Mouse (Mus musculus): ENCODE measurements around the gene Med9. TPM values are rescaled to one million over a fixed set of nuclear protein-coding genes. Genes with fewer than 3 reads are reported as not detected.

The Med9 gene
- polyA plus RNA-seq, 2 experiments, result 21.7 to 34.6 TPM

DNA sequence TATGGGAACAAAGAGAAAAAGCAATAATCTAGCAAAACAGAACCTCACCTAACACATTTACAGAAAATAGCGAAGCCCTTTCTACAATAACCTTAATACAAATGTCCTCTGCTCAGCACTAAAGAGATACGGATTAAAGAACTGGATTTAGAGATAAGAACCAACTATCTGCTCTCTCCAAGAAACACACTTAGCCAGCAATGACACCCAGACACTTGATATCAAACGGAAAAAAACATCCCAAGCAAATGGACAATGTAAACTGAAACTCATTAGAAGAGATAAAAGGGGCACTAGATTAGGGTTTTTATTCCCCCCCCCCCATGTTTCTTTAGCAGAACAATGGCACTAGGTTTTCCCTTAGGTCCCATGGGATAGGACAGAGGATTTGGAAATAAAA lies 28.6 kb upstream of the Med9 start:
- DNase-seq (ENCODE audit: low spot score) (no peak), ATAC-seq (ENCODE audit: low FRiP score, low read depth) (no peak)
- H3K27me3 ChIP-seq (ENCODE audit: control insufficient read depth, insufficient read depth, low read length), result no peaks in the 10 kb centered on the region
- no peak for TF ChIP-seq POLR2A (IDR thresholded peaks at IDR 0.05; ENCODE audit: borderline replicate concordance, extremely low read depth, insufficient read depth, insufficient read length)
- H3K27ac ChIP-seq (replicated peaks; ENCODE audit: low read depth, low read length), result no peak overlapping the region
- H3K4me3 ChIP-seq (replicated peaks; ENCODE audit: low read length), result no peak overlapping the region
- no peaks in the 10 kb centered on the region for H3K36me3 ChIP-seq (ENCODE audit: control insufficient read depth, insufficient read depth, low read length)
- no peak overlapping the region for H3K4me2 ChIP-seq (replicated peaks; ENCODE audit: low read depth, low read length, severe bottlenecking)
- H3K4me1 ChIP-seq (ENCODE audit: control insufficient read depth, insufficient read depth, low read length), result no peaks in the 10 kb centered on the region
- no peak overlapping the region for H3K9ac ChIP-seq (ENCODE audit: low read depth, low read length, severe bottlenecking)
- 76% methylated on average over 3 of the region's 3 CpGs for WGBS
- no peaks in the 10 kb centered on the region for H3K9me3 ChIP-seq (ENCODE audit: control insufficient read depth, low read length)

DNA sequence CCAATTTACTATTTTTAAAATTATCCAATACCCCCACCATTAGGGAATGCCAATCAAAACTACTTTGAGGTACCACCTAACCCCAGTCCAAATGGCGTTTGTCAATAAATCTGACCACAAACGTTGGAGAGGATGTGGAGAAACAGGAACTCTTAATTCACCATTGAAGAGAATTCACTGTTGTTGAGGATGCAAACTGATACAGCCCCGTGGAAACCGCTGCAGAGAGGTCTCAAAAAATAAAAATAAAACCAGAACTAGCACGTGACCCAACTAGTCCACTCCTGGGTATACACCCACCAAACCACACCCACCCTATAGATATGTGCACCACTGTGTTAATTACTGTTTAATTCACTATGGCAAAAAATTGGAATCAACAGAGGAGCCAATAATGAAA lies 27.7 kb upstream of the Med9 start:
- Histone ChIP-seq H3K27ac (replicated peaks; ENCODE audit: low read depth, low read length) (no peak overlapping the region), H3K27me3 (ENCODE audit: control insufficient read depth, insufficient read depth, low read length) (no peaks in the 10 kb centered on the region), H3K9ac (ENCODE audit: low read depth, low read length, severe bottlenecking) (no peak overlapping the region), H3K9me3 (ENCODE audit: control insufficient read depth, low read length) (no peaks in the 10 kb centered on the region), H3K36me3 (ENCODE audit: control insufficient read depth, insufficient read depth, low read length) (no peaks in the 10 kb centered on the region), H3K4me3 (replicated peaks; ENCODE audit: low read length) (no peak overlapping the region), H3K4me2 (replicated peaks; ENCODE audit: low read depth, low read length, severe bottlenecking) (no peak overlapping the region), H3K4me1 (ENCODE audit: control insufficient read depth, insufficient read depth, low read length) (no peaks in the 10 kb centered on the region)
- TF ChIP-seq POLR2A (IDR thresholded peaks at IDR 0.05; ENCODE audit: borderline replicate concordance, extremely low read depth, insufficient read depth, insufficient read length), result no peak
- ATAC-seq (ENCODE audit: low FRiP score, low read depth) (no peak), DNase-seq (ENCODE audit: low spot score) (no peak)
- WGBS, result 61% methylated on average over 5 of the region's 5 CpGs

DNA sequence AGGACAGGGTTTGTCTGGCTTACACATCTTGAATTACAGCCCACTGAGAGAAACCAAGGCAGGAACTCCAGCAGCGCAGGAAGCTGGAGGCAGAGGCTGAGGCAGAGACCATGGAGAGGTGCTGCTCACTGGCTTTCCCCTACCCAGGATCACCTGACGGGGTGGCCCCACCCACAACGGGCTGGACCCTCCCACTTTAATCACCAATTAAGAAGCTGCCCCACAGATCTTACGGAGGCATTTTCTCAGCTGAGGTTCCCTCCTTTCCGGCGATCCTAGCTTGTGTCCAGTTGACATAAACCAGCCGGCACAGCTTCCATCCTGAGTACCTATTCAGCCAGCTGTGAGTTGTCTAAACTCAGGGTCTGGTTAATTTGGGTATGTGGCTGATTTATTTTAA lies 26.7 kb upstream of the Med9 start:
- Histone ChIP-seq H3K4me2 (replicated peaks; ENCODE audit: low read depth, low read length, severe bottlenecking) (no peak overlapping the region), H3K27ac (replicated peaks; ENCODE audit: low read depth, low read length) (no peak overlapping the region), H3K4me3 (replicated peaks; ENCODE audit: low read length) (no peak overlapping the region), H3K9me3 (ENCODE audit: control insufficient read depth, low read length) (no peaks in the 10 kb centered on the region), H3K27me3 (ENCODE audit: control insufficient read depth, insufficient read depth, low read length) (no peaks in the 10 kb centered on the region), H3K9ac (ENCODE audit: low read depth, low read length, severe bottlenecking) (no peak overlapping the region), H3K36me3 (ENCODE audit: control insufficient read depth, insufficient read depth, low read length) (no peaks in the 10 kb centered on the region), H3K4me1 (ENCODE audit: control insufficient read depth, insufficient read depth, low read length) (no peaks in the 10 kb centered on the region)
- ATAC-seq (ENCODE audit: low FRiP score, low read depth) (no peak), DNase-seq (ENCODE audit: low spot score) (no peak)
- no peak for TF ChIP-seq POLR2A (IDR thresholded peaks at IDR 0.05; ENCODE audit: borderline replicate concordance, extremely low read depth, insufficient read depth, insufficient read length)
- WGBS, result 8% methylated on average over 7 of the region's 7 CpGs

GRCm38 (mm10) chr11:59930031-59930430 lies 18.0 kb upstream of the Med9 start:
- Histone ChIP-seq H3K4me1 (ENCODE audit: control insufficient read depth, insufficient read depth, low read length) (no peaks in the 10 kb centered on the region), H3K36me3 (ENCODE audit: control insufficient read depth, insufficient read depth, low read length) (no peaks in the 10 kb centered on the region), H3K9ac (ENCODE audit: low read depth, low read length, severe bottlenecking) (no peak overlapping the region), H3K4me3 (replicated peaks; ENCODE audit: low read length) (no peak overlapping the region), H3K27ac (replicated peaks; ENCODE audit: low read depth, low read length) (no peak overlapping the region), H3K4me2 (replicated peaks; ENCODE audit: low read depth, low read length, severe bottlenecking) (no peak overlapping the region), H3K27me3 (ENCODE audit: control insufficient read depth, insufficient read depth, low read length) (no peaks in the 10 kb centered on the region), H3K9me3 (ENCODE audit: control insufficient read depth, low read length) (no peaks in the 10 kb centered on the region)
- WGBS, result 45% methylated on average over 4 of the region's 4 CpGs
- DNase-seq (ENCODE audit: low spot score), result no peak
- no peak for TF ChIP-seq POLR2A (IDR thresholded peaks at IDR 0.05; ENCODE audit: borderline replicate concordance, extremely low read depth, insufficient read depth, insufficient read length)
- no peak for ATAC-seq (ENCODE audit: low FRiP score, low read depth)

DNA sequence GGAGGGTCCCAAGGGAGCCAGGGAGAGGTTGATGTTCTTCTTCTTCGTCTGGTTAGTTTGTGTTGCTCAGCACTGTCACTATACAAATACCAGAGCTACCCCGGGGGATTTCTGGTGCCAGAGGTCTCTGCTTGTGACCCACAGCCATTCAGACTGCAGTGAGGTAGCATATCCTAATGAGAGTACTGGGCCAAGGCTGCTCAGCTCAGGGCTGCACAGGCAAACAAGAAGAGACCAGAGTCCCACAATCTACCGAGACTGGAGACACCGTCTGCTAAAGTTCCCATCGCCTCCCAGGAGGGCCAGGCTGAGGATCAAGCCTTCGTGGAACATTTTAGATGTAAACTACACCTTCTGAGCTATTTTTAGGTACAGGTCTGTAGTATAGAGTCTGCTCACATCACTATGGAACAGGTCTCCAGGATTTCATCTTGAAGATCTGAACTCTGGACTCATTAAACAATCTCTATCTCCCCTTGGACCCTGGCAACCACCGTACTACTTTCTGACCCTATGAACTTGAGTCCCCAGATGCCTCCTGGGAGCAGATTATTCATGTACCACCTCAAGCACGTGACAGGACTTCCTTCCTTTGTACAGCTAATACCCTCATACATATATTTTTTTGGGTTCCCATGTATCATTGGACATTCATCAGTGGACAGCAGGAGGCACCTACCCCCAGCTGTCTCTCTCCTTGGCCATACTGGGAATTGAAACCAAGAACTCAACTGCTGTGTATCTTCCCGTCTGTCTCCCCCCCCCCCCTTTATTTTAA lies 15.3 kb upstream of the Med9 start:
- H3K27ac ChIP-seq (replicated peaks; ENCODE audit: low read depth, low read length), result no peak overlapping the region

More for the DNA sequence above, 15.3 kb upstream of the Med9 start:
- DNase-seq (ENCODE audit: low spot score), result no peak
- no peak overlapping the region for H3K4me2 ChIP-seq (replicated peaks; ENCODE audit: low read depth, low read length, severe bottlenecking)
- ATAC-seq (ENCODE audit: low FRiP score, low read depth), result no peak
- TF ChIP-seq POLR2A (IDR thresholded peaks at IDR 0.05; ENCODE audit: borderline replicate concordance, extremely low read depth, insufficient read depth, insufficient read length), result no peak
- 61% methylated on average over 9 of the region's 9 CpGs for WGBS
- no peaks in the 10 kb centered on the region for H3K27me3 ChIP-seq (ENCODE audit: control insufficient read depth, insufficient read depth, low read length)
- no peaks in the 10 kb centered on the region for H3K36me3 ChIP-seq (ENCODE audit: control insufficient read depth, insufficient read depth, low read length)
- H3K9me3 ChIP-seq (ENCODE audit: control insufficient read depth, low read length), result no peaks in the 10 kb centered on the region
- no peaks in the 10 kb centered on the region for H3K4me1 ChIP-seq (ENCODE audit: control insufficient read depth, insufficient read depth, low read length)
- no peak overlapping the region for H3K4me3 ChIP-seq (replicated peaks; ENCODE audit: low read length)
- H3K9ac ChIP-seq (ENCODE audit: low read depth, low read length, severe bottlenecking), result no peak overlapping the region

Measured in limb, embryonic 14.5 days (tissue).